Mouse (Mus musculus) lung, adult 2 months (tissue): ENCODE measurements around the gene Mpi. TPM values are rescaled to one million over a fixed set of nuclear protein-coding genes. Genes with fewer than 3 reads are reported as not detected.

ENCODE experiments used
- DNase-seq: peaks from one replicate; pipeline ENCODE4 v3.0.0; 2022
- H3K4me1 ChIP-seq: fragments of 200-500 bp; 2 replicates; pipeline ENCODE4 v1.6.1; 2011; ENCODE audit warnings: low read length; ENCODE audit not compliant: control insufficient read depth, insufficient read depth
- H3K4me3 ChIP-seq: fragments of 200-500 bp; replicated peaks from 2 replicates; pipeline ENCODE3; 2011; ENCODE audit warnings: low read depth, mild to moderate bottlenecking, control low read depth, low read length; ENCODE audit errors: extremely low read depth
- CTCF ChIP-seq: fragments of 200-500 bp; IDR thresholded peaks from 2 replicates; pipeline ENCODE4 v1.5.1; 2011; ENCODE audit warnings: mild to moderate bottlenecking, low read length, control low read depth; ENCODE audit not compliant: insufficient read depth
- POLR2A ChIP-seq: fragments of 200-500 bp; IDR thresholded peaks from 2 replicates; pipeline ENCODE4 v1.6.1; 2011; ENCODE audit warnings: low read depth, mild to moderate bottlenecking, control low read depth, low read length, borderline replicate concordance; ENCODE audit errors: extremely low read depth
- WGBS: fragments of 180-500 bp; shearing (Covaris S2); methylation state at CpG from one replicate; pipeline ENCODE4 v1.1.7; 2018; 5-methylcytosine and 5-hydroxymethylcytosine counted together
- polyA plus RNA-seq: library from polyadenylated mRNA; depleted of rRNA; stranded (reverse); fragments of >200 nt; gene quantifications from 2 replicates; pipeline ENCODE4 v1.2.3, GENCODE M21; 2012

Gene Mpi
- polyA plus RNA-seq, 1 experiment: 28.4 TPM

DNA sequence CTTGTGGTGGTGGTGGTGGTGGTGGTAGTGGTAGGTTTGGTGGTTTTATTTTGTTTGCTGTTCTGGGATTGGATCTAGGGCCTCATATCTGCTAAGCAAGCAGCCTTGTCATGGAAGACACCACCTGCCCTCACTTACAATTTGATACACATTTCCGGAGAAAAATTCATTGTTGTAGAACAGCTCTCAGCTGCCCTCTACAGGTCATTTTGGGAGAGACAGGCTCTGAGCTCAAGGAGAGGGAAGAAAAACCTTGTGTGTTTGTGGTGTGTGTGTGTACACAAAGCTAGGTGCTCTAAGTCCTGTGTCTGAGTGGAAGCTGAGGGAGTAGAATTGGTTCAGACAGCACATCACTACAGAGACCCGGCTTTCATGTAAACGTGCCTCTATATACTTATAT, 35.5 kb downstream of the Mpi start:
- DNase-seq: peak; percentile 46
- no peaks in the 10 kb centered on the region for H3K4me1 ChIP-seq
- H3K4me3 ChIP-seq: no peak overlapping the region
- no peak for TF ChIP-seq POLR2A
- peak; percentile 21 for TF ChIP-seq CTCF
- 4% methylated on average over 3 of the region's 3 CpGs for WGBS

DNA sequence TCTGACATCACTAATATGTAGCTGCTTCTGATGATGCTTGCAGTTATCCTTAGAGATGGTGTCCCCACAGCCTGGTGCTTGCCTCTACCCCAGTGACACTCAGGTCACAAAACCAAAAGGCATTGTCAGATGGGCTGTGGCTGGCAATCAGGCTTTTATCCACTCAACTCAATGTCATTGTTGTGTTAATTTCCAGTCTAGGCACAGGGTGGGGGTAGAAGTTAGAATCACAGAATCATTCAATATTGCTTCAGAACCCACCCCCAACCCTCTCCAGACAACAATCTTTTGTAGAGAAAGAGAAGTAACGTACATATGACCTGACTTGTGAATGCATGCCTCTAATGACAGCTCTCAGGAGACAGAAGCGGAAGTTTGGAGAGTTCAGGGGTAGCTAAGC, 42.0 kb downstream of the Mpi start:
- Histone ChIP-seq H3K4me3 (no peak overlapping the region), H3K4me1 (no peaks in the 10 kb centered on the region)
- DNase-seq: no peak
- no peak for TF ChIP-seq CTCF
- TF ChIP-seq POLR2A: no peak
- WGBS: 84% methylated on average over 2 of the region's 2 CpGs

DNA sequence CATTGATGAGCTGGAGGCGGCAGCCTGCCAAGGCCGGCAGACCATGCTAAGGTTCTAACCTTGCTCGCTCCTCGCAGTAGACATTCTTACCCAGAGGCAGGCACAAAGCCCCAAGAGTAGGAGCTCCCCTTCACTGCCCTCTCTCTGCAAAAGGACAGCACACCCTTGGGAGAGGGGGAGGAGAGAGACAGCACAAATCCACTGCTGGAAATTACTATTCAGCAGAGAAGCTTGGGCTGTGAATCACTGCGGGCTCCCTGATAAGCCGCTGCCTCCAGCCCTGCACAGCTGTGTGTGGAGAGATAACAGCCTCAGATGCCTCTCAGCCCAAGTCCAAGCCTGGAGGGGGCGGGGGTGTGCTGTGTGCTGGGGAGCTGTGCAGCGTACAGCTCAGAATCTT, 46.9 kb downstream of the Mpi start:
- TF ChIP-seq CTCF: no peak
- TF ChIP-seq POLR2A: no peak
- no peak for DNase-seq
- Histone ChIP-seq H3K4me1 (peaks cover 6% of the 10 kb centered on the region; the same call in 1 of the 2 replicates), H3K4me3 (no peak overlapping the region)
- 5% methylated on average over 8 of the region's 8 CpGs for WGBS

DNA sequence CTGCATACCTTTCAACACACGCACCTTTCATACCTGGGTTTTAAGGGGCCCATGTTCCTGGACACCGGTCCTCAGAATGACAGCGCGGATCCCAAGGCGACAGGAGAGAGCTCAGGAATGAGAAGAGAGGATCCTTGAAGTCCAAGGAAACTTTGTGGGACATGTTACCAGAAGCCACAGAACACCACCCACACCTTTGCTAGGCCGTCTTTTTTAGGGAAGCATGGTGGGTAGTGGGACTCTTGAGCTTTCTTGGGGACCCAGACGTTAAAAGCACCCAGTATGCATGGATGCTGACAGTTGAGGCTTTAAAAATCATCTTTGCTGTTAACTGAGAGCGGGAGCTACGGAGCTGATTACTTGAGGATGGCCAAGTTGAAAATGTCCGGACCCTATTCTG, 47.7 kb downstream of the Mpi start:
- no peak overlapping the region for H3K4me3 ChIP-seq
- peaks cover 6% of the 10 kb centered on the region; the same call in 1 of the 2 replicates for H3K4me1 ChIP-seq
- no peak for TF ChIP-seq CTCF
- TF ChIP-seq POLR2A: no peak
- DNase-seq: no peak
- WGBS: 53% methylated on average over 10 of the region's 10 CpGs

DNA sequence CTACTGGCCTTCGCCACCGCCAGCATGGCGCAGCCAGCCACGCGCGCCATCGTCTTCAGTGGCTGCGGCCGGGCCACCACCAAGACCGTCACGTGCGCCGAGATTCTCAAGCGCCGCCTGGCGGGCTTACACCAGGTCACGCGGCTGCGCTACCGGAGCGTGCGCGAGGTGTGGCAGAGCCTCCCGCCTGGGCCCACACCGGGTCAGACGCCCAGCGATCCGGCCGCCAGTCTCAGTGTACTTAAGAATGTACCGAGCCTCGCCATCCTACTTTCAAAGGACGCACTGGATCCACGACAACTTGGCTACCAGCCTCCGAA, 48.2 kb downstream of the Mpi start:
- 2% methylated on average over 34 of the region's 34 CpGs for WGBS
- TF ChIP-seq POLR2A (no peak), CTCF (no peak)
- no peak overlapping the region for H3K4me3 ChIP-seq
- DNase-seq: peak; percentile 30
- peaks cover 6% of the 10 kb centered on the region; the same call in 1 of the 2 replicates for H3K4me1 ChIP-seq

DNA sequence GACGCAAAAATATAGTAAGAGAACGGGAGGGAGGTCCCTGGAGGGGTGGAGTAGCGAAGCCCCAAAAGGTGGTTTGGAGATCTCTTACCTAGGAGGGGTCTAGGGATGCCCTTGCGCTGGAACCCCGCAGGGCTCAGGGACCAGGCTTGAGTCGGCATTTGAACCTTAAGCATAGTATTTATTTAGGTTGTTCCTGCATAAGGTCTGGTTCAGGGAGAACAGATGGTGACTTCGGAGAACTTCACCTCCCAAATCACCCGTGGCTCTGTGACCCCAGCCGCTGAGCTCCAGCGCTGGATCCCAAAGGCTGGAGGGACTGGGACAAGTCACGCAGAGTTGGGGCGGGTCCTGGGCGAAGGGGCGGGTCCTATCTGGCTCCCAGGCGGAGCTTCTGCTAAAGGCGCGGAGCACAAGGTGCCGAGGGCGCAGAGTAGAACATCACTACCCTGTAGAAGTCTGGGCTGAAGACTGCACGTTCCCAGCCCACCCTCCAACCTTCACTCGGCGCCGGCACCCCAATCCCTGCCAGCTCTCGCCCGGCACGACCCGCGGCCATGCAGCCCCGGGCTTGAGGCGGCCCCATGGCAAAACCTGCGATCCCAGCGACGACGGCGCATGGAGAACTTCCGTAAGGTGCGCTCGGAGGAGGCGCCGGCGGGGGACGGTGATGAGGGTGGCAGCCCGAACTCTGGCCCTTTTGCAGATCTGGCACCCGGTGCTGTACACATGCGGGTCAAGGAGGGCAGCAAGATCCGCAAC, 48.8 kb downstream of the Mpi start, which contains the start of gene Rpp25:
TSS of gene Rpp25 (plus strand) at position 405 of the 759 bp plus-strand sequence.
- TF ChIP-seq POLR2A (no peak), CTCF (no peak)
- WGBS: 1% methylated on average over 46 of the region's 46 CpGs
- Histone ChIP-seq H3K4me3 (no peak within 1 kb of the TSS), H3K4me1 (peaks cover 6% of the 10 kb centered on the region; the same call in 1 of the 2 replicates)
- DNase-seq: peak; percentile 26

DNA sequence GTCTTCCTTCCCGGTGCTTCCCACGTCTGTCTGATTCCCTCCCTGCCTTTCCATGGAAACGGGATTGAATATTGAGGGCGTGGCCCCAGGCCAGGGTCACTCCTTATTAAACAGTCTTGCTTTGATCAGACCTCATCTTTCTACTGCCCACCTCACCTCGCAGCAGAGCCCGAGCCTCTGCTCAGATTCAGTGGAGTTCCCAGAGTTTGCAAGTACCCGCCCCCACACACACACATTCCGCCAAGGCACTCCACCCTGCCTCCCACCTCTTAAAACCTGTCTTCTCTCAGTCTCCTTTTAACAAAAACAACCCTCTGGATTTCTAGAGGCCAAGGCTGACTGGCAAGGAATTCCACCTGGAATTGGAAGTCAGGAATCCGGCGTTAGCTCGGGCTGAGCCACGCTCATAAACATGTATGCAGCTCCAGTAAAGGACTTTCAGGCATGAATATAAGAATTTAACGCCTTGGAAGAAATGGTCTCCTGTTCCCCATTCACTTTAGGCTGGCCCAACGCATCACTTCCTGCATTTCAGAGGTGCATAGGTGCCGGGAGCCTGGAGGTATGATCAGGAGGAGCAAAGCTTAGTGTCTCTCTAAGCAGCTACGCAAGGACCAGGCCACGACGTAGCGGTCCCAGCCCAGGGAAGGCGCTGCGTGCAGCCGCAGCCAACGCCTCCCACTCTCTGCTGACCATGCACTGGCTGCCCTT, 49.5 kb downstream of the Mpi start:
- 8% methylated on average over 23 of the region's 23 CpGs for WGBS
- H3K4me3 ChIP-seq: no peak overlapping the region
- no peak for DNase-seq
- TF ChIP-seq CTCF: no peak
- TF ChIP-seq POLR2A: no peak
- H3K4me1 ChIP-seq: peaks cover 6% of the 10 kb centered on the region; the same call in 1 of the 2 replicates

DNA sequence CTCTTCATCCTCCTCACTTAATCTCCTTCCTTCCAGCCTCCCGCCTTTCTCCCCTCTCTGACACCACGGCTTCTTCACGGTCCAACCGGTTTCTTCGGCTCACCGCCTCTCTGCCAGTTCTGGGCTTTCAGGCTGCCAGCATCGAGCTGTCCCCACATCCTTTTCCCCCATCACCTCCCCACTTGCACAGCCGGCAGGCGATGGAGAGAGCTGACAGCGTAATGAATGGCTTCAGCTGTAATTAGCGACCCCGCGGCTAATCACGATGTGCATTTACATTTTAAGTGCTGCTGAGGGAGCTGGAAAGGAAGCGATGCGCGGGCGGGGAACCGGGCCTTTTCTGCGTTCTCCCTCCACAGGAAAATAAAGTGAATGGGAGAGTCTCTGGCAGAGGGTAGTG, 50.7 kb downstream of the Mpi start:
- WGBS: 10% methylated on average over 20 of the region's 20 CpGs
- DNase-seq: no peak
- Histone ChIP-seq H3K4me3 (no peak overlapping the region), H3K4me1 (peaks cover 6% of the 10 kb centered on the region; the same call in 1 of the 2 replicates)
- TF ChIP-seq CTCF (no peak), POLR2A (no peak)

DNA sequence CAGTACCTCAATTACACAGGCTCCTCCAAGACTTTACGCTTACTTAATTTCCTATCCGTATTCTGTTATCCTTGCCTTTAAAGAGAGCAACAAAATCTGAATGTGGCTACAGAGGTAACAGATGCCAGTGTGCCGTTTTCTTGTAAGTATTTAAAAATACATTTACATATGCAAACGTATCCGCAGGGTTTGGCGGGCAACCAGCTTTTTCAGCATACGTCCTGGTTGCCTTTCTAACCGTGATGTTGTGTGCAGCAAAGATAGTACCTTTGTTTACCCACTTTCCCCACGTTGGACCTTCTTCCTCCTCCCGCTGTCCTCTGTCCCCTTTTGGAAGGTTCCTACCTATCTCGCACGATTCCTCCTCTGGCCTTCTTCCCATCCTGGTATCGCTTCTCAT, 51.1 kb downstream of the Mpi start:
- no peak for DNase-seq
- H3K4me3 ChIP-seq: no peak overlapping the region
- H3K4me1 ChIP-seq: peaks cover 6% of the 10 kb centered on the region; the same call in 1 of the 2 replicates
- TF ChIP-seq CTCF (no peak), POLR2A (no peak)
- 15% methylated on average over 13 of the region's 13 CpGs for WGBS

DNA sequence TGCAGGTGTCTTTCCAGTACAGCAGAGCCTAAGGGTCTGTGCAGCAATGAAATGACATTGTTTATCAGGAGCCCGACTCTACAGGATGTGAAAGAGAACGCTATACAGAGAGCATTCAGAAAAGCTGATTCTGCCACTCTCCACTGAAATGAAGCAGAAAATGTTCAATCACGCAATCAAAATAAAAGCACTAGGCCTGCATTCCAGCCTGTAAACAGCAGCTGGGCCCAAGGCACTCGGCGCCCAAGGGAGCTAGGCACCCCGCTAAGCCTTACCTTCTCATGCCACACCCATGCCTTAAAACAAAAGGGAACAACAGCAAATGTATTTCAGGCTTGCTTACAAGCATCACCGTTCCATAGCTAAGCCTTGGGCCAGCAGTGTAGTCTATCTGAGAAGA, 54.0 kb downstream of the Mpi start:
- no peak for DNase-seq
- 56% methylated on average over 7 of the region's 7 CpGs for WGBS
- Histone ChIP-seq H3K4me3 (no peak overlapping the region), H3K4me1 (peaks cover 3% of the 10 kb centered on the region; the same call in 1 of the 2 replicates)
- TF ChIP-seq CTCF: no peak
- TF ChIP-seq POLR2A: no peak

DNA sequence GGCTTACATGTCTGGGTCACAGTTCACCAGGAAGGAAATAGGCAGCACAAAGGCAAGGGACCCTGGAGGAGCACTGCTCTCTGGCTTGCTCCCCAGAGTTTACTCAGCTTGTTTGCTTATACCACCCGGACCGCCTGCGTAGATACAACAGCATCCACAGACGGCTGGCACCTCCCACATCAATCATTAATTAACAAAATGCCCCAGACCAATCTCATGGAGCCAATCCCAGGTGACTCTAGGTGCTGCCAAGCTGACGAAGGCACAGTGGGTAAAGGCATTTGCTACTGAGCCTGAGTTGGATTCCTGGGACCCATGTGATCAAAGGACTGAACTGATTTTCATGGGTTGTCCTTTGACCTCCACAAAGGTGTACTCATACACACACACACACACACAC, 55.3 kb downstream of the Mpi start:
- TF ChIP-seq CTCF (no peak), POLR2A (no peak)
- no peak for DNase-seq
- H3K4me3 ChIP-seq: no peak overlapping the region
- H3K4me1 ChIP-seq: no peaks in the 10 kb centered on the region
- WGBS: 49% methylated on average over 5 of the region's 5 CpGs
